Mouse (Mus musculus): Measurements from ENCODE around the gene Zfhx2.

DNA sequence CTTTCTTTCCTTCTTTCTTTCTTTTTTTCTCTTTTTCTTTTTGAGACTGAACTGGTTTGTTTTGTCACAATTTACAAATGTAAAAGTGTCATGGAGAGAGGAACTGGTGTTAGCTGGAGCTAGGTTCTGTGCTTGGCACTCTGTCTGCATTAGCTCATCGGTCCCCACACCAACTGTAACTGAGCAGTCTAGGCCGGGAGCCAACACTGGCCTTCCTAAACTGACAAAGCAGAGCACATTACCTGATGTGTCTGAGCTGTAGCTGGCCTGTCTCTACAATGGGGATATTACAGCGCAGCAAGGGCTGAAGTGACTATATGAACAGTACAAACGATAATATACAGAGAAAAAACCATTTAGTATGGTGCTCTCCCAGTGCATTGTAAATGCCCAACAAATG is 26.7 kb upstream of the Zfhx2 start:
- TF ChIP-seq CTCF (IDR thresholded peaks at IDR 0.05; ENCODE audit: insufficient read depth, low read depth, low read length) (no peak), POLR2A (IDR thresholded peaks at IDR 0.05; ENCODE audit: insufficient read depth, low read depth, low read length) (no peak)

All from olfactory bulb, adult 2 months (tissue).